Mouse (Mus musculus): ENCODE measurements around the gene Atf3. TPM values are rescaled to one million over a fixed set of nuclear protein-coding genes. Genes with fewer than 3 reads are reported as not detected.

The Atf3 gene
- polyA plus RNA-seq, 1 experiment from 2014 or later = 6.5 TPM

- no peak overlapping the region for H3K27ac ChIP-seq (replicated peaks)
- WGBS = 47% methylated on average over 3 of the region's 3 CpGs
Observed at GRCm38 (mm10) chr1:191258521-191258920, 40.7 kb upstream of the Atf3 start.

DNA sequence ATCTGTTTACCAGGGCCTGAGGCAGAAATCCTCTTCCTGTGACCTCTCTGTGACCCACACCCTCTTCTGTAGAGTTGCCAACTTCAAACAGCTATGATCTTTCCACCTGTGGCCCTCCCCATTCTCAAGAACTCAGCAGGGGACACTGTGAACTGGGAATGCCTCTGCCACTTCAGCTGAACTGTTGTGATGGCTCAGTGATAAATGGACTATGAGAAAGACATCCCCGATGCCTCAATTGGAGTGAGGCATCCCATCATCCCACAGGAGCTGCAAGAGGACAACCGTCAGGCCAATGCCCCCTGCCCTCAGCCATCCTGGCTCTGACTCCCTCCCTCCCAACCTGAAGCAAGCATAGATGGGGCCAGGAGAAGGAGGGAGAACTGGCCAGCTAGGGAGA is 40.1 kb upstream of the Atf3 start:
- Histone ChIP-seq H3K9me3 (ENCODE audit: control insufficient read depth, low read length) (no peaks in the 10 kb centered on the region), H3K4me2 (replicated peaks; ENCODE audit: low read depth) (no peak overlapping the region), H3K27me3 (ENCODE audit: control insufficient read depth, insufficient read depth, low read length) (no peaks in the 10 kb centered on the region), H3K36me3 (ENCODE audit: control insufficient read depth, insufficient read depth, low read length) (no peaks in the 10 kb centered on the region), H3K9ac (ENCODE audit: low read length) (no peak overlapping the region), H3K4me3 (ENCODE audit: low read depth, low read length) (no peak overlapping the region), H3K4me1 (replicated peaks; ENCODE audit: control insufficient read depth, insufficient read depth) (no peaks in the 10 kb centered on the region), H3K27ac (replicated peaks) (no peak overlapping the region)
- WGBS = 24% methylated on average over 2 of the region's 2 CpGs
- ATAC-seq (ENCODE audit: low FRiP score, low TSS enrichment) (no peak), DNase-seq (ENCODE audit: low spot score) (no peak)
- no peak for TF ChIP-seq EP300 (optimal IDR thresholded peaks at IDR 0.05)
- no peak for TF ChIP-seq CTCF (IDR thresholded peaks at IDR 0.05; ENCODE audit: low read depth)

More at GRCm38 (mm10) chr1:191258521-191258920, 40.7 kb upstream of the Atf3 start:
- TF ChIP-seq CTCF (IDR thresholded peaks at IDR 0.05; ENCODE audit: low read depth) (no peak), EP300 (optimal IDR thresholded peaks at IDR 0.05) (no peak)
- Histone ChIP-seq H3K4me3 (ENCODE audit: low read depth, low read length) (no peak overlapping the region), H3K4me1 (replicated peaks; ENCODE audit: control insufficient read depth, insufficient read depth) (no peaks in the 10 kb centered on the region), H3K27me3 (ENCODE audit: control insufficient read depth, insufficient read depth, low read length) (no peaks in the 10 kb centered on the region), H3K9me3 (ENCODE audit: control insufficient read depth, low read length) (no peaks in the 10 kb centered on the region), H3K36me3 (ENCODE audit: control insufficient read depth, insufficient read depth, low read length) (no peaks in the 10 kb centered on the region), H3K9ac (ENCODE audit: low read length) (no peak overlapping the region), H3K4me2 (replicated peaks; ENCODE audit: low read depth) (no peak overlapping the region)
- ATAC-seq (ENCODE audit: low FRiP score, low TSS enrichment) (no peak), DNase-seq (ENCODE audit: low spot score) (no peak)

DNA sequence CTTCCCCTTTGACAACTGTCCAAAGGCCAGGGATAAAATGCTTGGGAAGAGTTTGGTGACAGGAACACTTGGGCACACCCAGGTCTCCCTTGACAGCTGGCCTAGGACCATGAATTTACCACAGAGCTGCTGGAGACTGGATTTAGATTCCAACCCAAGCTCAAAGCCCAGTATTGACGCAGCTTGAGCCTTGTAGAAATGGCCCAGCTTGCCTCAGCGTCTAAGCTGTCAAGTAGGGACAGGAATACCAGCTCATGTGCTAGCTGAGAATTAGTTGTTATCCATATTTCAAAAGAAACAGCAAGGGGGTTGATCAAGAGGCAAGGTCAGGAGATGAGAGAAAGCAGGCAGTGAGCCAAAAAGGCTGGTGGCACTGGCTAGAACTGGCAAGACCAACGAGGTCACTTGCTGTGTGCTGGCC is 39.5 kb upstream of the Atf3 start:
- H3K36me3 ChIP-seq (ENCODE audit: control insufficient read depth, insufficient read depth, low read length) = no peaks in the 10 kb centered on the region
- no peaks in the 10 kb centered on the region for H3K27me3 ChIP-seq (ENCODE audit: control insufficient read depth, insufficient read depth, low read length)
- no peak for ATAC-seq (ENCODE audit: low FRiP score, low TSS enrichment)
- H3K4me1 ChIP-seq (replicated peaks; ENCODE audit: control insufficient read depth, insufficient read depth) = no peaks in the 10 kb centered on the region
- no peak overlapping the region for H3K4me3 ChIP-seq (ENCODE audit: low read depth, low read length)
- no peak overlapping the region for H3K27ac ChIP-seq (replicated peaks)
- TF ChIP-seq CTCF (IDR thresholded peaks at IDR 0.05; ENCODE audit: low read depth) (no peak), EP300 (optimal IDR thresholded peaks at IDR 0.05) (no peak)
- H3K9me3 ChIP-seq (ENCODE audit: control insufficient read depth, low read length) = no peaks in the 10 kb centered on the region
- no peak overlapping the region for H3K4me2 ChIP-seq (replicated peaks; ENCODE audit: low read depth)
- no peak for DNase-seq (ENCODE audit: low spot score)
- no peak overlapping the region for H3K9ac ChIP-seq (ENCODE audit: low read length)
- WGBS = 62% methylated on average over 3 of the region's 3 CpGs

DNA sequence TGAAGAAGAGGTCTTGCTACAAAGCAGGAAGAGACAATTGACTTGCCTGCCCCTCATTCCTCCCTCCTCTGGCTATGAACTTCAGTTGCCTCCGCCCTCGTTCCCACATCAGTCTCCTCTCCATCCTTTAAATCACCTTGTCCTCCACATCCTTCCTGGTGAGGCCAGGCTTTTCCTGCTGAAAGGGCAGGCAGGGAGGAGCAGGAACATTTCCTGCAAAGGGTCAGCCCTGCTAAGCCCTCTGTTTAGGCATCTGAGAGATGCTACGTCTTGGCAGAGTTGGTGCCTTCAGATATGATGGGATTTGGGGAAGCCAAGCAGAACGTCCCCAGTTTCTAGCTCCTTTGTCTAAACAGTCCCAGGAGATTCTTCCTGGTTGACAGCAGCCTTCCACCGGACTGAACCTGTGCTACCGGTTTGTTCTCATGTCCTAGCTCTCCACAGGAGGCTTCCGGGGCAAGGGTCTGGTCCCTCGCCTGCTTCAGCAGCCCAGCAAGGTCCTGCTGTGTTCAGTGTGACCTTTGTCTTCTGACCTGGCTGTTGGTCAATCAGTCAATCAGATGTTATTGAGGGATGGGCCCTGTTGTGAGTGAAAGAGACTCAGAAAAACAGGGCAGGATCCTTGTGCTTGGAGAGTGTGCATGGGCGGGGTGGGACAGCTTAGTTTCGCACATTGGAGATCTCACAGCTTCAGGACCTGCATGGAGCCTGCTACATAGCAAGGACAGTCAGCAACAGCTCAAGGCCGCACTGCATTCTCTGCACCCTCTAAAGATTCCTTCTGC is 38.9 kb upstream of the Atf3 start:
- H3K4me3 ChIP-seq (ENCODE audit: low read depth, low read length) = no peak overlapping the region
- no peaks in the 10 kb centered on the region for H3K36me3 ChIP-seq (ENCODE audit: control insufficient read depth, insufficient read depth, low read length)
- no peak for TF ChIP-seq EP300 (optimal IDR thresholded peaks at IDR 0.05)
- TF ChIP-seq CTCF (IDR thresholded peaks at IDR 0.05; ENCODE audit: low read depth) = no peak
- H3K9me3 ChIP-seq (ENCODE audit: control insufficient read depth, low read length) = no peaks in the 10 kb centered on the region
- no peaks in the 10 kb centered on the region for H3K27me3 ChIP-seq (ENCODE audit: control insufficient read depth, insufficient read depth, low read length)
- ATAC-seq (ENCODE audit: low FRiP score, low TSS enrichment) (0 out of 2 replicates have a peak, but pooled peaks have one; percentile 45), DNase-seq (ENCODE audit: low spot score) (peak; percentile 37)
- H3K9ac ChIP-seq (ENCODE audit: low read length) = no peak overlapping the region
- no peak overlapping the region for H3K27ac ChIP-seq (replicated peaks)
- 40% methylated on average over 11 of the region's 11 CpGs for WGBS
- H3K4me1 ChIP-seq (replicated peaks; ENCODE audit: control insufficient read depth, insufficient read depth) = no peaks in the 10 kb centered on the region
- no peak overlapping the region for H3K4me2 ChIP-seq (replicated peaks; ENCODE audit: low read depth)

DNA sequence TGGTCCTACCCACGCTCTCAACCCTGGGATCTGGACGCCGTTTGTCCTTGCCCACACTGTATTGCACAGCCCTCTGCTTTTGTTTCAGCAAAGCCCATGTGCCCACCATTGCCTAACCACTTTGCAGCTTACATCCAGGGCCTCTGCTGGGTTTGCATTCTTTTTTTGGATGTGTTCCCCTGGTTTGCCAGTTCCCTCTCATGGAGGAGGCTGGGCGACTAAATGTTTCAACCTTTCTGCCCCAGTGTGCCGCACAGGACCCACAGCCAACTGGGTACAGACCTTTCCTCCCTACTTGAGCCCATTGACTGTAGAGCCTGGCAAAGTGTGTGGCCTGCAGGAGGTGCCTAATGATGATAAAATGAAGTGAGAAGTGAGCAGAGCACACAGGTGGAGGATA is 38.3 kb upstream of the Atf3 start:
- no peak for DNase-seq (ENCODE audit: low spot score)
- no peaks in the 10 kb centered on the region for H3K27me3 ChIP-seq (ENCODE audit: control insufficient read depth, insufficient read depth, low read length)
- no peak overlapping the region for H3K27ac ChIP-seq (replicated peaks)
- H3K36me3 ChIP-seq (ENCODE audit: control insufficient read depth, insufficient read depth, low read length) = no peaks in the 10 kb centered on the region
- no peaks in the 10 kb centered on the region for H3K4me1 ChIP-seq (replicated peaks; ENCODE audit: control insufficient read depth, insufficient read depth)
- no peaks in the 10 kb centered on the region for H3K9me3 ChIP-seq (ENCODE audit: control insufficient read depth, low read length)
- 88% methylated on average over 5 of the region's 5 CpGs for WGBS
- H3K4me3 ChIP-seq (ENCODE audit: low read depth, low read length) = no peak overlapping the region
- ATAC-seq (ENCODE audit: low FRiP score, low TSS enrichment) = no peak
- H3K4me2 ChIP-seq (replicated peaks; ENCODE audit: low read depth) = no peak overlapping the region
- no peak for TF ChIP-seq CTCF (IDR thresholded peaks at IDR 0.05; ENCODE audit: low read depth)
- TF ChIP-seq EP300 (optimal IDR thresholded peaks at IDR 0.05) = no peak
- no peak overlapping the region for H3K9ac ChIP-seq (ENCODE audit: low read length)

- no peak overlapping the region for H3K4me2 ChIP-seq (replicated peaks; ENCODE audit: low read depth)
- H3K9me3 ChIP-seq (ENCODE audit: control insufficient read depth, low read length) = no peaks in the 10 kb centered on the region
- H3K27ac ChIP-seq (replicated peaks) = no peak overlapping the region
- no peak for DNase-seq (ENCODE audit: low spot score)
- no peak overlapping the region for H3K9ac ChIP-seq (ENCODE audit: low read length)
- ATAC-seq (ENCODE audit: low FRiP score, low TSS enrichment) = no peak
- no peak for TF ChIP-seq EP300 (optimal IDR thresholded peaks at IDR 0.05)
- no peak for TF ChIP-seq CTCF (IDR thresholded peaks at IDR 0.05; ENCODE audit: low read depth)
- H3K36me3 ChIP-seq (ENCODE audit: control insufficient read depth, insufficient read depth, low read length) = no peaks in the 10 kb centered on the region
- no peak overlapping the region for H3K4me3 ChIP-seq (ENCODE audit: low read depth, low read length)
- 36% methylated on average over 5 of the region's 5 CpGs for WGBS
- H3K27me3 ChIP-seq (ENCODE audit: control insufficient read depth, insufficient read depth, low read length) = no peaks in the 10 kb centered on the region
- H3K4me1 ChIP-seq (replicated peaks; ENCODE audit: control insufficient read depth, insufficient read depth) = no peaks in the 10 kb centered on the region
Observed at GRCm38 (mm10) chr1:191254448-191254847, 36.6 kb upstream of the Atf3 start.
